Mouse (Mus musculus) MEL (cell line): ENCODE results near the gene Limk1. TPM values are rescaled to one million over a fixed set of nuclear protein-coding genes. Genes with fewer than 3 reads are reported as not detected.

Source experiments
- DNase-seq: peaks from one replicate; pipeline ENCODE4 v3.0.0; 2011; ENCODE audit warnings: low read depth, low spot score
- H3K27ac ChIP-seq: 2 replicates; pipeline ENCODE4 v1.5.1; 2012; ENCODE audit warnings: low read depth, mild to moderate bottlenecking, control low read depth, low read length, moderate library complexity; ENCODE audit not compliant: control insufficient read depth
- H3K27me3 ChIP-seq, 2 experiments: fragments of 150-350 bp in 1 of 2; sonication (generic) in 1 of 2; 2 replicates each; pipeline ENCODE4 v1.6.1; 2012; ENCODE audit warnings: low read length in 2 of 2, mild to moderate bottlenecking in 2 of 2, improper control_type of control experiment in 1 of 2, moderate library complexity in 1 of 2; ENCODE audit not compliant: insufficient read depth in 2 of 2, control insufficient read depth in 1 of 2
- H3K36me3 ChIP-seq, 2 experiments: 2 replicates each; pipeline ENCODE4 v1.6.1; 2012 to 2014; ENCODE audit warnings: low read length in 2 of 2, improper control_type of control experiment in 1 of 2, inconsistent platforms in 1 of 2, mild to moderate bottlenecking in 1 of 2; ENCODE audit not compliant: insufficient read depth in 2 of 2, control insufficient read depth in 1 of 2
- H3K4me1 ChIP-seq, 2 experiments: fragments of 150-350 bp in 1 of 2; sonication (generic) in 1 of 2; 2 replicates each; pipeline ENCODE4 v1.6.1; 2012; ENCODE audit warnings: low read length in 2 of 2, improper control_type of control experiment in 1 of 2, mild to moderate bottlenecking in 1 of 2; ENCODE audit not compliant: insufficient read depth in 2 of 2, control insufficient read depth in 1 of 2
- H3K4me3 ChIP-seq, 2 experiments: fragments of 150-350 bp in 1 of 2; sonication (generic) in 1 of 2; 2 replicates each; pipeline ENCODE4 v1.5.1; 2012; ENCODE audit warnings: low read depth in 2 of 2, low read length in 2 of 2, mild to moderate bottlenecking in 2 of 2, moderate library complexity in 2 of 2, control low read depth in 1 of 2, improper control_type of control experiment in 1 of 2; ENCODE audit not compliant: control insufficient read depth in 1 of 2, insufficient read depth in 1 of 2
- H3K79me2 ChIP-seq: 2 replicates; pipeline ENCODE4 v1.6.1; 2012; ENCODE audit warnings: mild to moderate bottlenecking, low read length, moderate library complexity; ENCODE audit not compliant: control insufficient read depth, poor library complexity, insufficient read depth
- H3K9ac ChIP-seq: 2 replicates; pipeline ENCODE4 v1.6.1; 2012; ENCODE audit warnings: low read depth, mild to moderate bottlenecking, control low read depth, low read length, moderate library complexity; ENCODE audit not compliant: control insufficient read depth, poor library complexity, severe bottlenecking
- H3K9me3 ChIP-seq: fragments of 150-350 bp; sonication (generic); replicated peaks from 2 replicates; pipeline ENCODE4 v1.6.1; 2012; ENCODE audit warnings: mild to moderate bottlenecking, low read length, improper control_type of control experiment, moderate library complexity; ENCODE audit not compliant: insufficient read depth
- CHD2 ChIP-seq: IDR thresholded peaks from 2 replicates; pipeline ENCODE4 v1.6.1; 2011; ENCODE audit warnings: low read length, improper control_type of control experiment
- E2F4 ChIP-seq: IDR thresholded peaks from 2 replicates; pipeline ENCODE4 v1.6.1; 2011; ENCODE audit warnings: low read depth, low read length, improper control_type of control experiment, borderline replicate concordance
- ELF1 ChIP-seq: IDR thresholded peaks from 2 replicates; pipeline ENCODE4 v1.6.1; 2014; ENCODE audit warnings: low read depth, mild to moderate bottlenecking, inconsistent platforms, low read length, improper control_type of control experiment, moderate library complexity
- EP300 ChIP-seq, 2 experiments: IDR thresholded peaks; 2 replicates each; pipeline ENCODE4 v1.6.1; 2011; ENCODE audit warnings: improper control_type of control experiment in 2 of 2, low read length in 2 of 2, low read depth in 1 of 2, mild to moderate bottlenecking in 1 of 2
- GATA1 ChIP-seq: IDR thresholded peaks from 2 replicates; pipeline ENCODE4 v1.6.1; 2011; ENCODE audit warnings: low read depth, low read length, improper control_type of control experiment
- MAX ChIP-seq: IDR thresholded peaks from 2 replicates; pipeline ENCODE4 v1.6.1; 2011; ENCODE audit warnings: low read length, improper control_type of control experiment
- MEF2A ChIP-seq: IDR thresholded peaks from 2 replicates; pipeline ENCODE4 v1.6.1; 2014; ENCODE audit warnings: low read depth, mild to moderate bottlenecking, inconsistent platforms, low read length, improper control_type of control experiment; ENCODE audit not compliant: poor library complexity, insufficient replicate concordance, severe bottlenecking; ENCODE audit errors: extremely low read depth
- MYB ChIP-seq: IDR thresholded peaks from 2 replicates; pipeline ENCODE4 v1.6.1; 2011; ENCODE audit warnings: mild to moderate bottlenecking, low read depth, low read length, improper control_type of control experiment
- MYC ChIP-seq: IDR thresholded peaks from 2 replicates; pipeline ENCODE4 v1.6.1; 2011; ENCODE audit warnings: low read depth, mild to moderate bottlenecking, low read length, improper control_type of control experiment, moderate library complexity
- NRF1 ChIP-seq: IDR thresholded peaks from 2 replicates; pipeline ENCODE4 v1.6.1; 2014; ENCODE audit warnings: low read depth, mild to moderate bottlenecking, inconsistent platforms, low read length, improper control_type of control experiment, moderate library complexity; ENCODE audit not compliant: poor library complexity, insufficient read depth, severe bottlenecking
- POLR2AphosphoS2 ChIP-seq: IDR thresholded peaks from 2 replicates; pipeline ENCODE4 v1.6.1; 2011; ENCODE audit warnings: low read length, improper control_type of control experiment
- POLR2AphosphoS5 ChIP-seq: IDR thresholded peaks from 2 replicates; pipeline ENCODE4 v1.6.1; 2012; ENCODE audit warnings: low read depth, borderline replicate concordance, mild to moderate bottlenecking, inconsistent platforms, low read length, moderate library complexity, mixed read lengths
- RAD21 ChIP-seq: IDR thresholded peaks from 2 replicates; pipeline ENCODE4 v1.6.1; 2011; ENCODE audit warnings: mild to moderate bottlenecking, low read depth, low read length, improper control_type of control experiment
- TBP ChIP-seq: IDR thresholded peaks from 2 replicates; pipeline ENCODE4 v1.8.0; 2011; ENCODE audit warnings: low read depth, low read length, improper control_type of control experiment
- TCF12 ChIP-seq: IDR thresholded peaks from 2 replicates; pipeline ENCODE4 v1.6.1; 2014; ENCODE audit warnings: low read depth, mild to moderate bottlenecking, inconsistent platforms, low read length, improper control_type of control experiment, moderate library complexity
- ZC3H11A ChIP-seq: IDR thresholded peaks from 2 replicates; pipeline ENCODE4 v1.6.1; 2012; ENCODE audit warnings: low read depth, mild to moderate bottlenecking, inconsistent platforms, low read length, improper control_type of control experiment
- ZNF384 ChIP-seq: IDR thresholded peaks from 2 replicates; pipeline ENCODE4 v1.6.1; 2012; ENCODE audit warnings: low read depth, mild to moderate bottlenecking, inconsistent platforms, low read length, improper control_type of control experiment
- polyA plus RNA-seq, 2 experiments: library from polyadenylated mRNA; stranded (reverse) in 1 of 2; unstranded in 1 of 2; fragments of >175 nt in 1 of 2; fragments of >200 nt in 1 of 2; gene quantifications; 2 replicates each; pipeline versions ENCODE4 v1.2.1 to v1.2.4; 2012; ENCODE audit warnings: low replicate concordance in 2 of 2, low read depth in 1 of 2; ENCODE audit not compliant: insufficient read length in 2 of 2, insufficient read depth in 1 of 2, missing spikeins in 1 of 2
- total RNA-seq: library from RNA; depleted of rRNA; stranded (reverse); fragments of 300-350 nt; gene quantifications from 2 replicates; pipeline ENCODE4 v1.2.3, GENCODE M21; 2012

The Limk1 gene
- total and polyA plus RNA-seq, 3 experiments: 7.3 to 14.8 TPM; not detected in 1

DNA sequence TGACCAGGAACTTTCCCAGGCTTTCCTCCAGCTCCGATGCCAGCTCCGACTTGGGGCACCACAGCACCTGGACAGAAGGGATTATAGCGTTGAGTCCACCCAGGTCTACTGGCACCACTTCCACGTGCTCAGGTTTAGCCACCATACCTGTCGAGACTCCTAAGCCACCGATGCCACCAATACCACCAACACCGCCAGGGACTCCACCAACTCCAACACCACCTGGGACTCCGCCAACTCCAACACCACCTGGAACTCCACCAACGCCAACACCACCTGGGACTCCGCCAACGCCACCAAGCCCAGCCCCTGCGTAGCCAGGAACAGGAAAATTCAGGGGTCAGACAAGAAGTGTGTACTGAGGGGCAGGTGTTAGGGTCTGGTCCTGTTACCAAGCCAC lies 40.7 kb upstream of the Limk1 start:
- H3K9ac ChIP-seq: no peak overlapping the region
- H3K79me2 ChIP-seq: no peaks in the 10 kb centered on the region
- TF ChIP-seq GATA1 (no peak), MYC (no peak), MAX (no peak), MYB (no peak), ZC3H11A (no peak), EP300 (IDR thresholded peaks at IDR 0.05; ENCODE audit: low read depth in 1 of 2, low read length in 2 of 2) (no peak), POLR2AphosphoS2 (no peak), CHD2 (no peak)
- no peaks in the 10 kb centered on the region for H3K36me3 ChIP-seq
- H3K9me3 ChIP-seq: no peaks in the 10 kb centered on the region
- DNase-seq: no peak
- H3K4me3 ChIP-seq: no peak overlapping the region
- H3K27me3 ChIP-seq: peaks cover 0 to 2% of the 10 kb centered on the region in 2 experiments; a peak in 2 of 4 replicates
- H3K4me1 ChIP-seq: no peaks in the 10 kb centered on the region
- H3K27ac ChIP-seq: no peak overlapping the region

DNA sequence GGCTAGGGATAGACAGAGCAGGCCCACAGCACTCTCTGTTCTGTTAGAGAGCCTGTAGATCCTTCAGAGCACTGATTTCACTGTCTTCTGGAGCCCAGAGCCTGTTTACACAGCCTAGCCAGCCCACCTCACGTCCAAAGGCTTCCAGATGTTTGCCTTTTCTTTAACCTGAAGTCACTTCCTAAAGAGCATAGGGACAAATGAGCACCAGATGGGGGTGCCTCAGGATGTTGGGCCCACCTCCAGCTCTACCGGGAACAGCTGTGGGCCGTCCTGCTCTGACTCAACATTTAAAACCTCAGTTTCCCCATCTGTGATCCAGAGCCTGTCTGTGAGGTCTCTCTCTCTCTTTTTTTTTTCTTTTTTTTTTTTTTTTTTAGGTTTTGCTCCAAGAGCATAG lies 40.1 kb upstream of the Limk1 start:
- TF ChIP-seq MEF2A (no peak), MYC (no peak), TBP (no peak), ZNF384 (no peak), E2F4 (no peak), CHD2 (no peak), RAD21 (no peak), NRF1 (no peak), EP300 (IDR thresholded peaks at IDR 0.05; ENCODE audit: low read depth in 1 of 2, low read length in 2 of 2) (no peak), POLR2AphosphoS5 (no peak), ELF1 (no peak), TCF12 (no peak)
- H3K9me3 ChIP-seq: no peaks in the 10 kb centered on the region
- H3K4me3 ChIP-seq: no peak overlapping the region
- no peaks in the 10 kb centered on the region for H3K36me3 ChIP-seq
- no peaks in the 10 kb centered on the region for H3K79me2 ChIP-seq
- peaks cover 0 to 1% of the 10 kb centered on the region in 2 experiments; a peak in 2 of 4 replicates for H3K27me3 ChIP-seq
- H3K9ac ChIP-seq: no peak overlapping the region
- DNase-seq: no peak
- no peak overlapping the region for H3K27ac ChIP-seq
- no peaks in the 10 kb centered on the region for H3K4me1 ChIP-seq
